Mouse (Mus musculus) embryo, embryonic 10 days (tissue): ENCODE results near the gene Psmb5.

Experiments used
- DNase-seq: peaks from one replicate; pipeline ENCODE4 v3.0.0-alpha.2; 2015; ENCODE audit warnings: low spot score

Psmb5 gene

DNA sequence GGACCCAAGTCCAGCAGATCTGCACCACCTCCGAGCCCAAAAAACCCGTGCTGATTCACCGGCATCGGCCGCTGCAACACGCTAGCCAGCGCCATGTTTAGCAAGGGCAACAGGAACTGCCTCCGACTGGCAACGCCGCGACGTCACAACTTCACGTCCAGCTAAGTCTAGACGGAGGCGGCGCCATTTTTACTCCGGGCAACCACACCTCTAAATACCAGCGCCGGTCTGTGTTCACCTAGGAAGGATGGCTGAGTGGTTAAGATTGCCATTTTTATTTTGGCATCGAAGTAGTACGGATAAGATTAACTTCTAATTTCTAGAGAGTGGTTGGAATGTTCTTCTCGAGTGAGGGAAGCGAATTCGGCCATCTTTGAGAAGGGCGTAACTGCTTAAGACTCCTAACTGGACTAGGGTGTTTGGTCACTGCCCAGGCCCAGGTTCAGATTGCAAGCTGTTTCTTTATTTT lies at the start of gene Psmb5:
Gene Psmb5 (minus strand): TSS at position 126 of the 469 bp plus-strand sequence.
- peak; percentile 96 for DNase-seq

DNA sequence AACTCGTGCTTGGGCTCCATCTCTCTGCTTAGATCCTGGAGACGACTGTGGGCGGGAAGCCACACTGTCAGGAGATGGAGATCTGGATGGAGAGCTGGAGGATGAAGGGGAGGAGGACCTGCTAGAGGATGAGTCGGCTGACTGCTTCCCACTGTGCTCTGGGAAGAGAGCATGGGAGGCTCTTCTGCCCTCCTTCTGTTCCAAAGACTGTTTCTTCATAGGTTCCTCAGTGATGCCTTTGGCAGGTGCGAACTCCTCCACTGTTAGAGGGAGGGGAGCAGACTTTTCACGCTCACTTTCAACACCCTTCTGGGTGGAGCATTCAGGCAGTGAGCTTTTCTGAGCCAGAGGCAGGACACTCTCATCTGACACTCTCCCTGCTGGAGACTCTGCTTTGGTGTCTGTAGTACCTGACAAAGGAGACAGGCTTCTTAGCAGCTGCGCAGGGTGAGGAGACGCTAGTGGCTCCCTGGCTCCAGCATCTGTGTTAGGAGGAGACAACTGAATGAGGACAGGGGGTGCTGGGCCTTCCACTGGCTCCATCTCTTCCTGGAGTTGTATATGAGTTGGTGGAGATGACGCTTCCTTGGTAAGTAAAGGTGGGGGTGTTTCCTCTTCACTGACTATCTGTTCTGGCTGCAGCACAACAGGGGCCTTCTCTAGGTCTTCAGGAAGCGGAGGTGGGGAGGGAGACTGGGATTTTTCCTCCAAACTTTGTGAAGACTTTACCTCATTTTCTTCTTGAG lies 46.8 kb upstream of the Psmb5 start:
- DNase-seq, result no peak

DNA sequence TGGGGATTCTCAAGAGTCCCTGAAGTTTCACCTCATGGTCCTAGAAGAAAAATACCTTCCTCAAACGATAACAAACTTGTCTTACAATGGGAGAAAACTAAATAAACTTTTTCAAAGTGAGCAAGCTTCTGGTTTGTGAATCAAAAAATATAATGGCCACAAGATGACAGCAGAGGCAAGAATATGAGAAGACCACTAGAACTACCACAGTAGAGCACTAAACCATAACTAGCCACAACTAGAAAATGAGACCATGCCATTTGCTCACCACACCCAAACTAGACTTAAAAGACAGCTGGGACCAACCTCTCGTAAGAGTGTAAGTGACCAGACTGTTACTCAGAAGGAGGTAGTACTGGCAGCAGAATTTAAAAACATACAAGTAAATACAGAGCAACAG lies 42.2 kb upstream of the Psmb5 start:
- no peak for DNase-seq

DNA sequence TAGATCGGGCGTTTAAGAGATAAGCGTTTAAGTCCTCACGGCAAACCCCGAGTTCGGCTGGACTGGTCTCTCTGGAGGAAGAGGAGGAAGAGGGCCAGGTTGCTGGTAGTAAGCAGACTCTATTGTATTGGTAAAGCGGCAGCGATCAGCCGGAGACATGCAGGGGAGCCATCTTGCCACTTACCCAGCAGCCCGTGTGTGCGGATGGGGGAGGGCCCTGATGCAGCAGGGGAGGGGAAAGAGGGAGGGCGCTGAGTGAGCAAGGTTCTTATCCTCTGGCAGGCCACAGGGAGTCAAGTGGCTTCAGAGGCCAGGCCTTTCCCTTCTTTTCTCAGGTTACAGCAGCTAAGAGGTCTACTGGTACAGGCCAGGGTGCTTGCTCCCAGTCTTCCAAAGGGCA lies 35.7 kb upstream of the Psmb5 start:
- DNase-seq, result peak; percentile 95

DNA sequence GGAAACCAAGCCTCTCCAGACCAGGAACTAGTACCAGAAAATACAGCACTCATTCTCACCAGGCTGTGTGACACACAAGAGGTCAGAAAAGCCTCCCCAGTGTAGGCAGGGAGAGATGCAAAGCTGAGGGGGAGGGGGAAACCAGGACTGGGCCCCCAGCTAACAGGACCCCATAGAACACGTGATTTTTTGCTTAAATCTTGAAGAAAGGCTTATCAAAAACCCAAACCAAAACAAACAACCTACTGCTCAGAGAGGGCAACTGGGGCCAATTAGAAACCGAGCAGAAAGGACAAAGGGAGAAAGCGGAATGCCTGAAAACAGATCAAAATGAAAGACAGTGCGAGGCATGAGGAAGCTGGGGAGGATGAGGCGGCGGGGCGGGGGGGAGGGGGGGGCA lies 35.0 kb upstream of the Psmb5 start:
- no peak for DNase-seq

DNA sequence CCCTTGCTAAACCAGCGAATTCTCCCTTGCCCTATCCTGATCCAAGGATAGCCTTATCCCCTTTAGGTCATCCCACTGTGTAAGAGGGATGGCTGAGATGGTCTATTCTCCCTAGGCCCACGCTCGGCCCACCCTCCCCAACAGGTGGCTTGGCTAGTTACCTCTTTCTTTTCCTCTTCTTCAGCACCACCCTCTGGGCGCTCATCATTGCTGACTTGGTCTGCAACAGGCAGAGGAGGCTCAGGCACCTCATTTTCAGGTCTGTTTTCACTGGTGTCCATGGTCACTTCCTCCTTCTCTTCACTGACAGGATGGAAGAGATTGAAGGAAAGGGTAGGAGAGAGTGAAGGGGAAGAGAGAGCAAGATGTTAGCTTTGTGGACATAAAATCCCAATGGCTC lies 33.7 kb upstream of the Psmb5 start:
- DNase-seq, result no peak

DNA sequence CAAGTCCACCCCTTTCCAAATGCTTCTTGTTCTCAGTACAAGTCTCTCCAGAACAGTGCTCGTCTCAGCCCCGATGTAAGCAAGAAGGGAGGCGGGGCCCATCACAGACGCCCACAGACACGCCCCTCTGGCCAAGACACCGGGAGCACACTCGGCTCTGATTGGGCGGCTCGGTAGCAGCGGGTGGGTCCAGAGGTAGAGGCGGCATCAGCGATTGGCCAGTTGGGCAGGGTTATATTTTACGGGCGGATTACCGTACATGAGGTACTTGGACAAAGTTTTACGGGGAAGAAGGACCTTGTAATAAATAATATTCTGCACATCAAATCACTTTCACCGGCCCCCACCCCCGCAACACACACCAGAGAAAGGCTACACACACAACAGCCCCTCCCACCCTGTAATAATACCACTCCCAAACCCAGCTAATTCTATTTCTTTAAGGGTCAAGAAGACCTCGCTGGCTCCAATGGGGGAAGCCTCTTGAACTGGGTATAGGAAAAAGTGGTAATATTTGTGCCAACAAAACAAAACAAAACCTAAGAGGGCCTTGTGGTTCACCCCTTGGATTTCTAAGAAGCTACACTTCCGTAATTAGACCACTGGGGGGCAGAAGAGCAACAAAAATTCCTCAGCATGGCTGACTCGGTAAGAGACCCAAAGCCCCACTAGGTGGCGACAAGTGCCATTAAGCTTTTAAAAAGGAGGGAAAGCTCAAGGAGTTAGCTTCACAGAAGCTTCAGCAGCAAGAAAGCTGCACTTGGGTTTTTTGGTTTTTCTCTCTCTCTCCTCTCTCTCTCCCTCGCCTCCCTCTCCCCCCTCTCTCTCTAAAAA lies 33.0 kb upstream of the Psmb5 start:
- peak; percentile 94 for DNase-seq

DNA sequence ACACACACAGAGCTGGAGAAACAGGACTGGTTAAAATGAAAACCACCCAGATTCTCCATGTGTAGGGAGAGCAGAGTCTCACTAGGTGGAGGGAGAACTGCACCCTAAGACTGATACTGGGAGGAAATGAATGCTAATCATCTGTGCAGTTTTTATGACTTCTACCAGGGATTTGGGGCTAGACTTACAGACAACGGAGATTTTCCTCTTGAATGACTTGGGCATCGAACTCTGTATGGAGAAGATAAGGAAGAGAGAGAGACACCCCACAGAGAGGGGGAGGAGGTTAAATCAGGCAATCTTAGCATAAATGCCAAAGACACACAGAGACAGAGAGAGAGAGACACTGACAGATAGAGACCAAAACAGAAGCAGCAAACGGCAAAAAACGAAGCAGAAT lies 30.1 kb upstream of the Psmb5 start:
- DNase-seq, result no peak

DNA sequence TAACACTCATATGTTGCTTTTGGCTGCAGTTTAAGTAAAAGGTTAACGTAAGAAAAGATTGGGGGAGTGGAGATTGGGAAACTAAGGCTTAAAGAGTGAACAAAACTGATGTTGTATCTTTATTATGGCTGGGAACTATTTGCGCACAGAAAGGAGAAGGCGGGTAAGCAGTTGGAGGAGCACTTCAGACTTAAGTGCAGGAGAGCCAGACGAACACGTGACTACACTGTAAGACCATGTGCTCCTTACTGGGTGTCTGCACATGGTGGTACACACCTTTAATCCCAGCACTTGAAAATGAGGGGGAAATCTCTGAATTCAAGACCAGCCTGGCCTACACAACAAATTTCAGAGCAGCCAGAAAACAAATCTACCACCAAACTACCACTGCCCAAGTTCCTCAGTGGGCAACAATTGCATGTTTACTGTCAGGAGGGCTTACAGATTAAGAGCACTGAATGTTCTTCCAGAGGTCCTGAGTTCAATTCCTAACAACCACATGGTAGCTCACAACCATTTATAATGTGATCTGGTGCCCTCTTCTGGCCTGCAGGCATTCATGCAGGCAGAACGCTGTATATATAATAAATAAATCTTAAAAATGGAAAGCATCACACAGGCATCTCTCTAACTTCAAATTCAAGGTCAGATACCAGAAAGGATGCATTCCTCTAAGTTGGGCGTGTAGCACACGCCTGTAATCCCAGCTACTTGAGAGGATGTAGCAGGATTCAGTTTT lies 29.2 kb upstream of the Psmb5 start:
- DNase-seq, result no peak

DNA sequence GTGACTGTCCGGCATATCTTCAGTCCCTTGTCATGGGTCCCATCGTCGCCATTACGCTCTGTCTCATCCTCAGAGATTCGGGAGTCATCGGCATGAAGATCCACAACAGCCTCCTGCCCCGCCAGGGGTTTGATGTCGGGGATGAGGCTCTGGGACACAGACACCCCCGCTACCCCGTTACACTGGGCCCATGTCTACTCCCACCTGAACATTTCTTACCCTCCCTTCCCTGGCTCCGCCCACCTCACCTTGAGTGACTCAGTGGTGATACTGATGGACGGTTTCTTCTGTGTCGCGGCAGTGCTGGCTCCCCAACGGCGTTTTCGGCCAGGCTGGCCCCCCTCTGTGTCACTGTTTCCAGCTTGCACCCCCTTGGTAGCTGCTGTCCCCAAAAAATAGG lies 28.6 kb upstream of the Psmb5 start:
- no peak for DNase-seq

DNA sequence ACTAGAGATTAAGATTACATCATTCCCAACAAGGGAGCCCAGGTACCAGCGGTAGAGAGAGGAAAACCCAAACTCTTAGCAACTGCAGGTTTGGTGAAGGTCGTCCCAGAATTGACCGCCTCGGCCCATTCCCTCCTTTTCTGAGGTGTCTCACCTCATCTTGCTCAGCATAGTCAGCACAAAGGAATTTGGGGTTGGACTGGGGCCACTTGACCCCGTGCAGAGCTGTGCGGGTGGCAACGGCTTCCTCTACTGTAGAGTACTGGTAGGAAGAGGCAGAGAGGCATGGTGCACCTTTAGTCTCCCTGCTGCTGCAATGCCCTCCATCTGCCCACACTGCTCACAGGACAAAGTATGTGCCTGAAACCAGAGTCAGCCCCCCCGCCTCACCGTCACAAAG lies 26.5 kb upstream of the Psmb5 start:
- no peak for DNase-seq

DNA sequence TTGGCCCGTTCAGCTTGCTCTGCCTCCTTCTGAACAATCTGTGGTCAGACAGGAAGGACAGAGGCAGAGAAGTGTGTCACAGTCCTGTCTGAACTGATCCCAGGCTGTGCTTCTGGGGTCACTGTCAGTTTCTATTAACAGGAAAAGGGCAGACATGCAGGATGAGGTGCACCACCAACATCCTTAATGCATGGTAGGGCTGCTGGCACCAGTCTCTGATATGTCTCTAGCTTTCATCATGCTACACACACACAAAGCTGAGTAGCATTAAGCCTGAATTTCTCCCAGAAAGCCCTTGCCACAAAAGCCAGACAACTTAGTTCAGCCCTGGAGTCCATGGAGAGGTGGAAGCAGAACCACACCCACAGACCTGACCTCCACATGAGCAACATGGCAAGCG lies 25.2 kb upstream of the Psmb5 start:
- no peak for DNase-seq

DNA sequence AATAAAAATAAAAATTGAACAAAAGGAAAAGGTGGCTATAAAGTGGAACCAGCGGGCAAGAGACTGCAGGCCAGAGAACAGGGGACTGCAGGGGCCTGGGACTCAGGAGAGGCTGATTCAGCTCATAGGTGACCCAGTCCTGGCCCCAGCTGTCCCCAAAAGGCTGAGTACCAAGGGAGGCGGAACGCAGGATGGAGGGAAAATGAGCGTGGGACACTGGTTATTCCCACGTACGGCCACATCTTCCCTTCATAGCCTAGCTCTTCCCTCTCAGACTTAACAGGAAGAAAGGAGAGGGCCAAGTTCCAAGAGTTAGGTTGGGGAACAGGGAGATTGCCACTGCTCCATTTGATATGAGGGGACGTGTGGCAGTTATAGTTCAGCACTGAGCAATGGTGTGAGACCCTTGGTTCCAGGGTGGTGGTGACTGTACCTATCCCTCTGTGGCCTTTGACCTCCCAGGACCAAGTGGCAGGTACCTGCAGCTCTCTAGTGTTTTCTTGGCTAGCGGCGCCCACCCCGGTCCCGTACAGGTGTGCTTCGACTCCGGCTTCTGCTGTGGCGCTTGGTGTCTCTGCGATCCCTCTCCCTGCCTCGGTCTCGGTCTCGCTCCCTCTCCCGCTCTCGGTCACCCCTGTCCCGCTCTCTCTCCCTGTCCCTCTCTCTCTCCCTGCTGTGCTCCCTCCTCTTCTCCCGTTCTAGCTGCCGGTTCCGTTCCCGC lies 24.6 kb upstream of the Psmb5 start:
- no peak for DNase-seq

DNA sequence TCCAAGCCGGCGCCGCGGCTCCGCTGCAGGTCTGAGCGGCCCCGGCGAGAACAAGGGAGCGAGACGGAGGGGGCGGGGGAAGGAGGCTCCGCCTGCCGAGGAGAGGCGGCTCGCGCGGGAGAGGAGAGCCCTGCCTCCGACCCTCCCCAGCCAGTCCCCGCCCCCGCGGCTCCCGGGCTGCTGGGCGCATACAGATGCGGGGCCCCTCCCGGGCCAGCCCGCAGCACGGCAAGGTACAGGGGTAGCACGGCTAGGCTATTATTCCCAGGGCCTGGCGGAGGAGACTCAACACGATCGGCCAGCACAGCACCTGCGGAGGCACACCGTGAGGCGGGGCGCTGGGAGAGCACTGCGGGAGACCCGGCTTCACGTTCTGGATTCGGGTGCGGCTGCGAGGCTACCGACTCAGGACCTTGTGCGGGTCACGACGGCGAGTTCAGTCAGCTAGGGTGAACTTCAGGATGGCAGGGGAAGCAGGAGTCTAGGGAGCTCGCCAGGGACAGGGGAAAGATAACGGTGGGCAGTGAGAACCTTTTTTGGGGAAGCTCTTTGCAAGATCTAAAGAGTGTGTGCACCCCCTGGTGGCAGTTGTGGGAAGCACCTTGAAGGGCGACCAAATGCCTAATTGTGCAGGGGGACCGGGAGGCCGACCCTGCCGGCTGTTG lies 23.6 kb upstream of the Psmb5 start, which contains the start of gene Cdh24:
Gene Cdh24 (minus strand): TSS at position 60 of the 665 bp plus-strand sequence.
- peak; percentile 96 for DNase-seq

DNA sequence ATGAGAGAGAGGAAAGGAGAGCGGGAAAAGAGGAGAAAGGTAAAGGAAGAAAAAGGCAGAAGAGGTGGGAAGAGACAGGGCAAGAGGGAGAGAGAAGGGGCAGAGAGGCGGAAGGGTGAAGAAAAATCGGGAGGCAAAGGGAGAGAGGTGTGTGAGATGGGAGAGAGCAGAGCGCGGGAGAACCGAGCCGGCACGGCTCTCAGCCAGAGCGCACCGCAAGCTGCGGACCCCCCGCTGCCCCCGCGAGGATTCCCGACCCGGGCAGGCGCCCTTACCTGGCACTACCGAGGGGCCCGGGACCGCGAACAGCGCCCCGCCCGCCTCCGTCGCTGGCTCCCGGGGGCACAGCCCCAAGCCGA lies 23.1 kb upstream of the Psmb5 start, which contains the start of gene Gm17606:
Gene Gm17606 (plus strand): TSS at position 7 of the 359 bp plus-strand sequence.
- no peak for DNase-seq

DNA sequence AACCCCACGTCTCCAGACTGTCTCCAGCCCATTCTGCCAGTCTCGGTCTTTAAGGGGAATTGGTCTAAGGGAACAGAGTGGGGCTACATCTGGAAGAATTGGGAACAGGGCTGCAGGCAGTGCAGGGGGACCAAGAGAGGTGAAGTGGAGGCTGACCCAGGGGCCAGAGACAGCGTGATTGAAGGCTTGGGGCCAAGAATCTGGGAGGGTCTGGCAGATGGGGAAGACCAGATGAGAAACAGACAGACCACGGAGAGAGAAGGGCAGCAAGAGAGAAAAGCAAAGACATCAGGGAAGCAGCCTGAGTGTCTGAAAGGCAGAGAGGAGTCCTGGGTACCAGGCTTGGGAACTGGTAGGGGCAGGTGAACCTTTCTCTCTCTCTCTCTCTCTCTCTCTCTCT lies 22.3 kb upstream of the Psmb5 start:
- peak; percentile 41 for DNase-seq

DNA sequence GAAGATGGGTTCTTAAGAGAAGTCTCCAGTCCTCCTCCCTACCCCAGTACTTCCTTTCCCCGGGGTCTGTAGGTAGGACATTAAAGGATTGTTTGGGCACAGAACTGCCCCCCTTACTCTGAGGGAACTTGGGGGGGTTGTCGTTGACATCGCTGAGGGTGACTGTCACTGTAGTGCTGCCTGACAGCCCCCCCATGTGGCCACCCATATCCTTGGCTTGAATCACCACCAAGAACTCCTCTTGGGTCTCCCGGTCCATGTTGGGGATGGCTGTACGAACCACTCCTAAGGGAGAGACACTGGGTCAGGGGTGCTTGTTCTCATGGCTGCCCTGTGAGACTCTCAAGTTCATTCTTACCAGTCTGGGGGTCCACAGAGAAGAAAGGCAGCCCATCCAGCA lies 20.4 kb upstream of the Psmb5 start:
- DNase-seq, result no peak

DNA sequence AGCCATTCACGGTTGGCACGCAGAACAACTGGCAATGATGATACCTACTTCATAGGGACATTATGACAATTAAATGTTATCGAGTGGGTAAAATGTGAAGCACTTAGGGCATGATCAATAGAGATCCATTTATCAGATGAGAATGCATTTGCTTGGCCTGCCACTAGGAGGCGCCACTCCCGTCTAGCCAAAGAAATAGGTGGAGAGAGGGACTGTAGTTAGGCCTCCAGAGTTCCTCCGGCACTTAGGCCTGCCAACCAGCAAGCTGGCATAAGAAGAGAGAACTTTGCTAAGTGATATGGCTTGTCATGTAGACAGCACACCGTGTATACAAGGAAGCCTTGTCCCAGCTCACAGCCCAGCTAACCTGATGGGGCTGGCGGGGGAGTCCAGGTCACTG lies 19.1 kb upstream of the Psmb5 start:
- peak; percentile 74 for DNase-seq

DNA sequence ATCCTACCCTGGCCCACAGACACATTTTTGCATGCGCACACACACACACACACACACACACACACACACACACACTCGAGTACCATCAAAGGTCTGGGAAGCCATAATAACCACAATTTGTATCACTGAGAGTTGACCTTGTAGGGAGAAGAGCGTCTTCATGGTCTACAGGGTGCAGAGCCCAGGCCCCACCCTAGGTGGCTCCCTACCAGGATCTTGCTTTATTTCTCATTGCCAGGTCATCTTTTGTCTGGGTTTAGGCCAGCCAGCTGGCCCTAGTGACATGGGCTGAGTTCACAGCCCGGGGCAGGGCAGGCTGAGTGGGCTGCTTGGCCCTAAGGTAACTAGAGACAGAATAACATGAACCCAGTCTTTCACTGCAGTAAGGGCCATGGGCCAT lies 16.4 kb upstream of the Psmb5 start:
- no peak for DNase-seq

DNA sequence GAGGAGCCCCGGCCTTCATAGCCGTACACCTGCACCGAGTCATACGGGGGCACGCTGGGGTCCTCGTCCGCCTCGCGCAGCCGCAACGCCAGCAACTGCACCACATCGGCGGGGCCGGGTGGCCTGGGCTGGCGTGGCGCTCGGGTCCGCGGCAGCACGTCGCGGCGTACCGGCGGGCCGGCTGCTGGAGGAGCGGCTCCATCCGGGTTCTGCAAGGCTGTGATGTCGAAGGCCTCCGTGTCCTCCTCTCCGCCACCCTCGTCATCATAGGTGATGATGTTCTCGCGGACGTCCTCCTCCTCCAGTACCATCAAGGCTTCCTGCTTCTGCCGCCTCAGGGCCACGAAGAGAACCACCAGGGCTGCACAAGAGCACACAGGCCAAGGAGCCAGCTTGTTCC lies 14.4 kb upstream of the Psmb5 start:
- no peak for DNase-seq

DNA sequence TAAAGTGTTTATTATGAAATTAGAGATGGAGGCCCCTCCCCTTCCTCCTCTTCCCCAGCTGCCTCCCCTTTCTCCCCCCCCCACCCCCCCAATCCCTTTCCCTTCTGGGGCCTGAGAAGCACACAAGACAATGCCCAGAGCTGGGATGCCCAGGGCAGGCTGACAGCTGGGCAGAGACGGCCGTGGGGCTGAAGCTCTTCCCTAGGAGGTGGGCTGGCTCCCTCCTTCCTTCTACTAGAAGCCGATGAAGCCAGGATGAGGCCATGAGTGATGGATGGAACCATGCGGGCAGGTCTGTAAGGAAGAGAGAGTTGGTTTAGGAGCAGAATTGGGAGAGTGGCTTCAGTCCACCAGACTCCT lies 13.4 kb upstream of the Psmb5 start:
- DNase-seq, result no peak
